Mouse (Mus musculus) myocyte (in vitro differentiated cells): ENCODE data around the gene Gnb4. TPM values are rescaled to one million over a fixed set of nuclear protein-coding genes. Genes with fewer than 3 reads are reported as not detected.

Experiments
- H3K27me3 ChIP-seq: one replicate; pipeline ENCODE4 v1.6.1; 2011; ENCODE audit not compliant: control insufficient read depth, insufficient read depth, insufficient read length
- H3K36me3 ChIP-seq: one replicate; pipeline ENCODE4 v1.6.1; 2011; ENCODE audit not compliant: control insufficient read depth, insufficient read depth
- H3K4me2 ChIP-seq: one replicate; pipeline ENCODE4 v1.6.1; 2011; ENCODE audit warnings: low read depth, control low read depth
- H3K4me3 ChIP-seq: one replicate; pipeline ENCODE4 v1.5.1; 2011; ENCODE audit warnings: mild to moderate bottlenecking, control low read depth, moderate library complexity
- H3K79me2 ChIP-seq: one replicate; pipeline ENCODE4 v1.6.1; 2011; ENCODE audit not compliant: control insufficient read depth, insufficient read depth
- H3ac ChIP-seq: one replicate; pipeline ENCODE4 v1.6.1; 2011; ENCODE audit not compliant: control insufficient read depth, insufficient read length
- CEBPB ChIP-seq: IDR thresholded peaks from 2 replicates; pipeline ENCODE4 v1.6.1; 2011; ENCODE audit warnings: mild to moderate bottlenecking, moderate library complexity; ENCODE audit not compliant: poor library complexity, insufficient read depth, severe bottlenecking
- E2F4 ChIP-seq: IDR thresholded peaks from one replicate; pipeline ENCODE4 v1.6.1; 2011; ENCODE audit warnings: mild to moderate bottlenecking, control low read depth, moderate library complexity; ENCODE audit not compliant: insufficient read depth
- MAX ChIP-seq: IDR thresholded peaks from one replicate; pipeline ENCODE4 v1.6.1; 2011; ENCODE audit warnings: low read depth, mild to moderate bottlenecking, control low read depth
- MYOD1 ChIP-seq, 3 experiments: IDR thresholded peaks; one replicate each; pipeline ENCODE4 v1.6.1; 2011; ENCODE audit warnings: control low read depth in 2 of 3, low read depth in 2 of 3, mild to moderate bottlenecking in 2 of 3, moderate library complexity in 1 of 3; ENCODE audit not compliant: insufficient read length in 2 of 3, control insufficient read depth in 1 of 3
- MYOG ChIP-seq, 3 experiments: IDR thresholded peaks; one replicate each; pipeline ENCODE4 v1.6.1; 2011; ENCODE audit warnings: control low read depth in 2 of 3, low read depth in 2 of 3, mild to moderate bottlenecking in 2 of 3; ENCODE audit not compliant: insufficient read length in 2 of 3, control insufficient read depth in 1 of 3, insufficient read depth in 1 of 3
- POLR2A ChIP-seq: IDR thresholded peaks from one replicate; pipeline ENCODE4 v1.6.1; 2011; ENCODE audit warnings: low read depth, mild to moderate bottlenecking, control low read depth, moderate library complexity; ENCODE audit not compliant: insufficient read length
- POLR2AphosphoS2 ChIP-seq: IDR thresholded peaks from one replicate; pipeline ENCODE4 v1.6.1; 2011; ENCODE audit warnings: low read depth, control low read depth; ENCODE audit not compliant: insufficient read length
- REST ChIP-seq: IDR thresholded peaks from one replicate; pipeline ENCODE4 v1.6.1; 2011; ENCODE audit warnings: mild to moderate bottlenecking, control low read depth, moderate library complexity; ENCODE audit not compliant: insufficient read depth, insufficient read length
- SRF ChIP-seq: IDR thresholded peaks from one replicate; pipeline ENCODE4 v1.6.1; 2011; ENCODE audit warnings: low read depth; ENCODE audit not compliant: control insufficient read depth, insufficient read length
- TCF12 ChIP-seq: IDR thresholded peaks from one replicate; pipeline ENCODE4 v1.6.1; 2011; ENCODE audit warnings: mild to moderate bottlenecking, control low read depth; ENCODE audit not compliant: poor library complexity, insufficient read depth, severe bottlenecking
- TCF3 ChIP-seq: IDR thresholded peaks from one replicate; pipeline ENCODE4 v1.6.1; 2011; ENCODE audit warnings: low read depth, control low read depth; ENCODE audit not compliant: insufficient read length
- USF1 ChIP-seq: IDR thresholded peaks from one replicate; pipeline ENCODE4 v1.6.1; 2011; ENCODE audit warnings: low read depth, mild to moderate bottlenecking, control low read depth, moderate library complexity
- polyA plus RNA-seq: library from polyadenylated mRNA; unstranded; fragments of >200 nt; fragmentation: generic; extraction: Trizol; gene quantifications from one replicate; pipeline ENCODE4 v1.2.1, GENCODE M21; 2012; ENCODE audit warnings: missing spikeins

The Gnb4 gene
- polyA plus RNA-seq, 1 experiment = 13.6 TPM

DNA sequence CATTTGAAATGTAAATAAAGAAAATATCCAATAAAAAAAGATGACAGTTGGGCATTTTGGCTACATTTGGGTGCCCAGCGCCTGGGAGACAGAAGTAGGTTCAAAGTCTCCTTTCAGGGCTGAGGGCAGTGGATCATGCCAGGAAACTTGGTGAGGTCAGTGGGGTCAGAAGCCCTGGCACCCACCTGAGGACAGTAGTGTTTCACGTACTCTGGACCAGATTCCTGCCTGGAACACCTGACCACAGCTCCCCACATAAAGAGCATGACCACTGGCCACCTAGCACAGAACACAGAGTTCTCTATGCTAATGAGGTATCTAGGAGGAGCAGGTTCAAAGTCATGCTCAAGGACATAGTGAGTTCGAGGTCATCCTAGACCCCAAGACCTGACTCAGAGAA lies 41.2 kb downstream of the Gnb4 start:
- H3K4me2 ChIP-seq = no peak overlapping the region
- H3K4me3 ChIP-seq = no peak overlapping the region
- no peaks in the 10 kb centered on the region for H3K27me3 ChIP-seq
- TF ChIP-seq POLR2A = no peak
- no peak for TF ChIP-seq MAX
- no peak for TF ChIP-seq MYOD1 (IDR thresholded peaks at IDR 0.05; ENCODE audit: control insufficient read depth in 1 of 3, insufficient read length in 2 of 3, low read depth in 2 of 3)
- TF ChIP-seq MYOG (IDR thresholded peaks at IDR 0.05; ENCODE audit: control insufficient read depth in 1 of 3, insufficient read depth in 1 of 3, insufficient read length in 2 of 3, low read depth in 2 of 3) = no peak
- TF ChIP-seq TCF12 = no peak
- no peak for TF ChIP-seq SRF
- no peak for TF ChIP-seq REST
- no peak for TF ChIP-seq TCF3
- no peak for TF ChIP-seq E2F4
- no peaks in the 10 kb centered on the region for H3K79me2 ChIP-seq
- H3K36me3 ChIP-seq = peaks cover 19% of the 10 kb centered on the region
- no peak overlapping the region for H3ac ChIP-seq

DNA sequence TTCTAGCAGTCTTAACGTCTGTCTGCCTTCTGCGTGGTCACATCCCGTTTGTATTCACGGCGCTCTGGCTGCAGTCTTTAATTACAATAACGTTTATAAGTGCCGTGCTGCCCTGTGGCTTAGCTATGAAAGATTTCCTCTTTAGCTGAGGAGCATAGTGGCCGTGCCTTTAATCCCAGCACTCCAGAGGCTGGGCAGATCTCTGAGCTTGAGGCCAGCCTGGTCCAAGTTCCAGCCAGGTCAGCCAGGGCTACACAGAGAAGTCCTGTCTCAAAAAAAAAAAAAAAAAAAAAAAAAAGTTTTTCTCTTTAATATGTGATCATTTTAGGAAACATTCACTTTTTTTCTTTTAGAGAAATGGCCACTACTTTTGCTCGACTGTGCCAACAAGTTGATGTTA lies 42.5 kb downstream of the Gnb4 start:
- TF ChIP-seq TCF3 (no peak), POLR2AphosphoS2 (no peak), REST (no peak), E2F4 (no peak), MYOD1 (IDR thresholded peaks at IDR 0.05; ENCODE audit: control insufficient read depth in 1 of 3, insufficient read length in 2 of 3, low read depth in 2 of 3) (no peak), USF1 (no peak), TCF12 (no peak), POLR2A (no peak), MYOG (IDR thresholded peaks at IDR 0.05; ENCODE audit: control insufficient read depth in 1 of 3, insufficient read depth in 1 of 3, insufficient read length in 2 of 3, low read depth in 2 of 3) (no peak), MAX (no peak), CEBPB (no peak), SRF (no peak)
- Histone ChIP-seq H3K4me2 (no peak overlapping the region), H3K36me3 (peaks cover 27% of the 10 kb centered on the region), H3K79me2 (no peaks in the 10 kb centered on the region), H3ac (no peak overlapping the region), H3K4me3 (no peak overlapping the region), H3K27me3 (no peaks in the 10 kb centered on the region)

DNA sequence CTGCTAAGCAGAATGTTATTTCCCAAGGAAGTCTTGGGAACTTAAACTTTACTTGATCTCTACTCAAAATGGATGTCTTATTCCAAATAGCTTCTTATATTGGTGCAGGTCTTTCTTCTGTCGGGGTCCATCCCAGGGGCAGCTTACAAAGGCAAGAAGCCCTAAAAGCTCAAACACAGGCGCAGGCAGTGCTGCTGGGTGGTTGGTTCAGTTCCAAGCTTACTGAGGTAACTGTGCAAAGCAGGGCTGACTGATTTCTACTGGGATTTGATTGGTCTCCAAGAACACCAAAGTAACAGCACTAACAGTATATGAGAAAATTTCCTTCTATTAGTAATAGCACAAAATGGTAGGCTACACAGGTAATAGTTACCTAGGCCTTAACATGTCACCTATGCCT lies 43.3 kb downstream of the Gnb4 start:
- no peak overlapping the region for H3K4me2 ChIP-seq
- H3K36me3 ChIP-seq = peaks cover 32% of the 10 kb centered on the region
- no peaks in the 10 kb centered on the region for H3K27me3 ChIP-seq
- no peak overlapping the region for H3K4me3 ChIP-seq
- TF ChIP-seq MYOD1 (IDR thresholded peaks at IDR 0.05; ENCODE audit: control insufficient read depth in 1 of 3, insufficient read length in 2 of 3, low read depth in 2 of 3) (no peak), TCF3 (no peak)
- no peaks in the 10 kb centered on the region for H3K79me2 ChIP-seq
- H3ac ChIP-seq = no peak overlapping the region

DNA sequence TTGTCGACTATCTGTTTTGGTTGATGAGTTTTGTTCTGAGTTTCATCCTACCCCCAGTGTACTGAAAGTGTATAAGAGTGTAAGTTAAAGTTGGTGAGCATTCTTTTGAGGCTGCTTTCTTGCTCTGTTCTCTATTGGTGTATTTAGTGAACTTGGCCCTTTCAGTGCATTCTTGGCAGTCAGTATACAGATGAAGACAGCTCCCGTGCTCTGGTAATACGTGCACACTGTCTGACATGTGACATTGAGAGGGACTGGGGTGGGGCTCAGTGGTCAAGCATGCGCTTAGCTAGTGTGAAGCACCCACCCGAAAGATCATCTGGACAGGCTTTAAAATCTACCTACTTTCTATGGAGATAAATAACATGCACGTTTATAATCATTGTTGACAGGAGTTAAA lies 53.0 kb downstream of the Gnb4 start:
- H3ac ChIP-seq = no peak overlapping the region
- TF ChIP-seq REST = no peak
- no peak for TF ChIP-seq CEBPB
- TF ChIP-seq MYOG (IDR thresholded peaks at IDR 0.05; ENCODE audit: control insufficient read depth in 1 of 3, insufficient read depth in 1 of 3, insufficient read length in 2 of 3, low read depth in 2 of 3) = no peak
- no peak for TF ChIP-seq MYOD1 (IDR thresholded peaks at IDR 0.05; ENCODE audit: control insufficient read depth in 1 of 3, insufficient read length in 2 of 3, low read depth in 2 of 3)
- TF ChIP-seq SRF = no peak
- no peak for TF ChIP-seq USF1
- TF ChIP-seq TCF3 = no peak
- TF ChIP-seq MAX = no peak
- TF ChIP-seq POLR2AphosphoS2 = no peak
- no peak for TF ChIP-seq TCF12
- TF ChIP-seq E2F4 = no peak
- no peak for TF ChIP-seq POLR2A
- H3K79me2 ChIP-seq = no peaks in the 10 kb centered on the region
- no peaks in the 10 kb centered on the region for H3K27me3 ChIP-seq
- peaks cover 31% of the 10 kb centered on the region for H3K36me3 ChIP-seq
- H3K4me2 ChIP-seq = no peak overlapping the region
- no peak overlapping the region for H3K4me3 ChIP-seq

DNA sequence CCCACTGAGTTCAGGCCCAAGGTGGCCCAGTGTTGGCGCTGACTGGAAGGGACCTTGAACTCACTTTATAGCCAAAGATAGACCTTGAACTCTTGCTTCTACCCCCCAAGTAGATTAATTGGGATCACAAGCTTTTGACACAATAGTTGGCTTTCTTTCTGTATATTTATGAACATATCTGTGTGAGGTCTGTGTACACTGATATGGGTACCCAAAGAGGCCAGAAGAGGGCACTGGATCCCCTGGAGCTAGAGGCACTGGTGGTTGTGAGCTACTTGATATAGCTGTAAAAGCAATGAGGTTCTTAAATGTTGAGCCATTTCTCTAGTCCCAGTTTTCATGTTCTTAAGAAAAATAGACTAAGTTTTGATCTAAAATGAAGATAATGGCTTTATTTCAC lies 63.3 kb downstream of the Gnb4 start:
- TF ChIP-seq CEBPB = no peak
- no peak for TF ChIP-seq SRF
- TF ChIP-seq MYOD1 (IDR thresholded peaks at IDR 0.05; ENCODE audit: control insufficient read depth in 1 of 3, insufficient read length in 2 of 3, low read depth in 2 of 3) = no peak
- no peak for TF ChIP-seq TCF3
- no peak for TF ChIP-seq MAX
- TF ChIP-seq E2F4 = no peak
- TF ChIP-seq MYOG (IDR thresholded peaks at IDR 0.05; ENCODE audit: control insufficient read depth in 1 of 3, insufficient read depth in 1 of 3, insufficient read length in 2 of 3, low read depth in 2 of 3) = no peak
- TF ChIP-seq POLR2AphosphoS2 = no peak
- no peak for TF ChIP-seq TCF12
- no peak for TF ChIP-seq REST
- TF ChIP-seq USF1 = no peak
- no peak for TF ChIP-seq POLR2A
- Histone ChIP-seq H3K36me3 (peaks cover 19% of the 10 kb centered on the region), H3K79me2 (no peaks in the 10 kb centered on the region), H3ac (no peak overlapping the region), H3K27me3 (no peaks in the 10 kb centered on the region), H3K4me3 (no peak overlapping the region), H3K4me2 (no peak overlapping the region)
